ENCODE assay signal across 17 mouse cellular contexts in genomic region chr5:21529110-21529720, GRCm38 (mm10). TPM values are rescaled to one million over a fixed set of nuclear protein-coding genes. Genes with fewer than 3 reads are reported as not detected.
A peak's percentile ranks its signal among the peaks of the same experiment; 100 is the strongest.
DNase-seq lines count a peak whose midpoint lies in the region; ATAC-seq and TF ChIP-seq lines count a peak whose summit lies in the region.
"Had no signal": no experiment of that assay in that cellular context is flagged by ENCODE, and none has a peak within 500 bp of the region (broad histone marks: within the 10 kb centered on the region; RNA-seq: fewer than 3 reads in every experiment).

No protein-coding gene starts in this region.

- no peak for TF ChIP-seq CTCF in intestine, postnatal 0 days (IDR thresholded peaks at IDR 0.05; ENCODE audit: low read depth)
- TF ChIP-seq CTCF in lung, postnatal 0 days (IDR thresholded peaks at IDR 0.05): no peak
- no peak for TF ChIP-seq CTCF in stomach, postnatal 0 days (IDR thresholded peaks at IDR 0.05; ENCODE audit: low read depth)

- H3K27ac ChIP-seq in intestine, embryonic 14.5 days (ENCODE audit: low read depth): peak overlapping the region; percentile 34; the same call in 1 of the 2 replicates
- no peak overlapping the region for H3K27ac ChIP-seq in intestine, postnatal 0 days (ENCODE audit: low read depth, low read length)
- no peak overlapping the region for H3K27ac ChIP-seq in lung, postnatal 0 days (ENCODE audit: low read length)
- peak overlapping the region; percentile 84 for H3K27ac ChIP-seq in stomach, postnatal 0 days (replicated peaks)
- H3K27ac ChIP-seq: left cerebral cortex, adult 2 months; liver, embryonic 13.5 days had no signal

- 86% methylated on average over 8 of the region's 8 CpGs for WGBS in intestine, embryonic 14.5 days
- WGBS in intestine, postnatal 0 days: 77% methylated on average over 8 of the region's 8 CpGs
- 76% methylated on average over 8 of the region's 8 CpGs for WGBS in lung, postnatal 0 days
- 65% methylated on average over 8 of the region's 8 CpGs for WGBS in stomach, postnatal 0 days

- H3K4me2 ChIP-seq in intestine, embryonic 14.5 days (ENCODE audit: low read length): no peak overlapping the region
- no peak overlapping the region for H3K4me2 ChIP-seq in intestine, postnatal 0 days (replicated peaks; ENCODE audit: low read depth)
- no peak overlapping the region for H3K4me2 ChIP-seq in lung, postnatal 0 days (replicated peaks; ENCODE audit: low read depth, low read length)
- no peak overlapping the region for H3K4me2 ChIP-seq in stomach, postnatal 0 days (replicated peaks; ENCODE audit: low read depth)
- H3K4me2 ChIP-seq: liver, embryonic 13.5 days had no signal

- no peak for TF ChIP-seq EP300 in lung, postnatal 0 days (IDR thresholded peaks at IDR 0.05)
- no peak for TF ChIP-seq EP300 in stomach, postnatal 0 days (optimal IDR thresholded peaks at IDR 0.05)

- H3K9me3 ChIP-seq in intestine, embryonic 14.5 days (ENCODE audit: control insufficient read depth, low read length): no peaks in the 10 kb centered on the region
- no peaks in the 10 kb centered on the region for H3K9me3 ChIP-seq in intestine, postnatal 0 days (ENCODE audit: control insufficient read depth)
- H3K9me3 ChIP-seq in lung, postnatal 0 days (ENCODE audit: low read length): no peaks in the 10 kb centered on the region
- H3K9me3 ChIP-seq in stomach, postnatal 0 days (ENCODE audit: control insufficient read depth, low read length): no peaks in the 10 kb centered on the region
- H3K9me3 ChIP-seq: liver, embryonic 13.5 days had no signal

- no peaks in the 10 kb centered on the region for H3K27me3 ChIP-seq in intestine, embryonic 14.5 days (replicated peaks; ENCODE audit: control insufficient read depth, insufficient read depth, low read length)
- H3K27me3 ChIP-seq in intestine, postnatal 0 days (replicated peaks; ENCODE audit: control insufficient read depth, insufficient read depth, low read length): no peaks in the 10 kb centered on the region
- H3K27me3 ChIP-seq in lung, postnatal 0 days (replicated peaks; ENCODE audit: insufficient read depth, low read length): no peaks in the 10 kb centered on the region
- no peaks in the 10 kb centered on the region for H3K27me3 ChIP-seq in stomach, postnatal 0 days (ENCODE audit: control insufficient read depth, insufficient read depth, low read length)
- H3K27me3 ChIP-seq: liver, embryonic 13.5 days; Patski had no signal

- ATAC-seq in intestine, embryonic 14.5 days (replicated peaks; ENCODE audit: low FRiP score, low TSS enrichment, low read depth): no peak
- no peak for ATAC-seq in intestine, postnatal 0 days
- peak; percentile 21; the same call in 1 of the 2 replicates for ATAC-seq in lung, postnatal 0 days
- peak; percentile 51 for ATAC-seq in common myeloid progenitor, adult 5-6 weeks (replicated peaks; ENCODE audit: low read depth, poor library complexity, severe bottlenecking)
- no peak for ATAC-seq in stomach, postnatal 0 days (ENCODE audit: low FRiP score, low TSS enrichment)
- ATAC-seq: Patski had no signal

- no peak for DNase-seq in intestine, embryonic 14.5 days (ENCODE audit: low spot score)
- no peak for DNase-seq in lung, postnatal 0 days (ENCODE audit: low spot score)
- DNase-seq in lung, postnatal 4 days: no peak
- DNase-seq in stomach, postnatal 0 days (ENCODE audit: low spot score): no peak
- DNase-seq in ovary, postnatal 36 days (ENCODE audit: low spot score): no peak
- DNase-seq: cerebellum, adult 11-12 months; cerebellum, postnatal 36 days; liver, embryonic 13.5 days; retina, postnatal 1 day; thymus, postnatal 25 days had no signal

- H3K4me1 ChIP-seq in intestine, embryonic 14.5 days (replicated peaks; ENCODE audit: control insufficient read depth, insufficient read depth, low read length): peaks cover 7% of the 10 kb centered on the region
- H3K4me1 ChIP-seq in intestine, postnatal 0 days (replicated peaks; ENCODE audit: control insufficient read depth, insufficient read depth, low read length): 0 out of 2 replicates have a peak, but pooled peaks cover 5% of the 10 kb centered on the region
- peaks cover 7% of the 10 kb centered on the region; the same call in 1 of the 2 replicates for H3K4me1 ChIP-seq in lung, postnatal 0 days (ENCODE audit: insufficient read depth, low read depth, low read length)
- H3K4me1 ChIP-seq in stomach, postnatal 0 days (replicated peaks; ENCODE audit: control insufficient read depth, insufficient read depth): no peaks in the 10 kb centered on the region

- H3K9ac ChIP-seq in intestine, embryonic 14.5 days (ENCODE audit: low read length): no peak overlapping the region
- no peak overlapping the region for H3K9ac ChIP-seq in intestine, postnatal 0 days (ENCODE audit: low read depth, low read length)
- no peak overlapping the region for H3K9ac ChIP-seq in lung, postnatal 0 days (replicated peaks; ENCODE audit: low read depth)
- no peak overlapping the region for H3K9ac ChIP-seq in stomach, postnatal 0 days (ENCODE audit: low read length)
- H3K9ac ChIP-seq: liver, embryonic 13.5 days had no signal

- no peaks in the 10 kb centered on the region for H3K36me3 ChIP-seq in intestine, embryonic 14.5 days (ENCODE audit: control insufficient read depth, insufficient read depth, low read length)
- H3K36me3 ChIP-seq in intestine, postnatal 0 days (ENCODE audit: control insufficient read depth, insufficient read depth): no peaks in the 10 kb centered on the region
- no peaks in the 10 kb centered on the region for H3K36me3 ChIP-seq in lung, postnatal 0 days (ENCODE audit: insufficient read depth, low read length)
- no peaks in the 10 kb centered on the region for H3K36me3 ChIP-seq in stomach, postnatal 0 days (ENCODE audit: control insufficient read depth, insufficient read depth, low read length)
- H3K36me3 ChIP-seq: hindbrain, embryonic 10.5 days; liver, embryonic 13.5 days had no signal

- H3K4me3 ChIP-seq in intestine, embryonic 14.5 days (ENCODE audit: low read depth, low read length): no peak overlapping the region
- no peak overlapping the region for H3K4me3 ChIP-seq in intestine, postnatal 0 days (ENCODE audit: low read depth, low read length)
- H3K4me3 ChIP-seq in lung, postnatal 0 days (ENCODE audit: low read depth, low read length): no peak overlapping the region
- no peak overlapping the region for H3K4me3 ChIP-seq in stomach, postnatal 0 days (ENCODE audit: low read depth, low read length)
- H3K4me3 ChIP-seq: hindbrain, embryonic 10.5 days; left cerebral cortex, adult 2 months; liver, embryonic 13.5 days had no signal

RNA-seq across cellular contexts. Expression of gene Lrrc17, which starts 14.1 kb away (rescaled TPM):
- 40.2 and 42.5 TPM in 2 replicates for polyA plus RNA-seq in intestine, embryonic 14.5 days (2014; fragmentation: Nextera tagmentation; extraction: Ambion mirVana)
- 8.2 and 10.3 TPM in 2 replicates for polyA plus RNA-seq in intestine, postnatal 0 days (2015; fragmentation: Nextera tagmentation; extraction: Ambion mirVana)
- polyA plus RNA-seq in lung, postnatal 0 days (2015; fragmentation: Nextera tagmentation; extraction: Ambion mirVana): 33.5 and 35.7 TPM in 2 replicates
- total RNA-seq in common myeloid progenitor, adult 5-6 weeks (2017): not detected in 2 replicates
- 18.5 and 20.2 TPM in 2 replicates for polyA plus RNA-seq in stomach, postnatal 0 days (2015; fragmentation: Nextera tagmentation; extraction: Ambion mirVana)
- total RNA-seq: megakaryocyte-erythroid progenitor cell, adult 5-6 weeks; monocyte, adult 5-6 weeks had no signal
- polyA plus RNA-seq: Patski had no signal

Comparison
In these comparisons a context has a peak if more than half of its experiments do, and no peak if none do; other contexts are left out.
1. H3K27ac ChIP-seq: peak in intestine, embryonic 14.5 days (single experiment) and stomach, postnatal 0 days (single experiment); none in intestine, postnatal 0 days (single experiment) and lung, postnatal 0 days (single experiment).
2. ATAC-seq: peak in lung, postnatal 0 days (single experiment) and common myeloid progenitor, adult 5-6 weeks (single experiment); none in intestine, embryonic 14.5 days (single experiment), intestine, postnatal 0 days (single experiment) and stomach, postnatal 0 days (single experiment).